Mouse (Mus musculus) spleen, adult 2 months (tissue): ENCODE measurements around the gene Tenm2.

ENCODE experiments used
- CTCF ChIP-seq: fragments of 200-500 bp; IDR thresholded peaks from 2 replicates; pipeline ENCODE4 v1.5.1; 2011; ENCODE audit warnings: mild to moderate bottlenecking, inconsistent platforms; ENCODE audit not compliant: insufficient read depth, insufficient read length, insufficient replicate concordance; ENCODE audit errors: extremely low read depth
- POLR2A ChIP-seq: fragments of 200-500 bp; IDR thresholded peaks from 2 replicates; pipeline ENCODE4 v1.6.1; 2011; ENCODE audit warnings: low read depth, low read length, inconsistent platforms

DNA sequence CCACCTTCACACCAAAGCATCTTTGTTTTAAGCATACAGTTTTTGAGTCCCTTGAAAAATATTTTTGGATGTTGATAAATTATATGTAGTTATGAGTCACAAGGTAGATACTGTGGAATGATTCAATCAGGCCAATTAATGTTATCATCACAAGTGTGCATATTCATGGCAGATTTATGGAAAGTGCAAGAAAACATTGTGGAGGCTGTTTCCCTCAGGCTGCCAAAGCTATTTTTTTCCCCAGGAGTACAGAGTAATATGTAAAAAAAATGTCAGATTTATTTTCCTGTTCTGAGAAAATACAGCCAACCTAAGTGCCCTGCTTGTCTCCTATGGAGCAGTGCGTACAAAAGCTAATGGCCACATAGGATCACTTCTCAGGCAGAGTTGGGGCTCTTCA lies 882.5 kb downstream of the Tenm2 start:
- no peak for TF ChIP-seq POLR2A
- no peak for TF ChIP-seq CTCF
